Mouse (Mus musculus) left cerebral cortex, adult 18-20 months (tissue): ENCODE data around the gene Ophn1. TPM values are rescaled to one million over a fixed set of nuclear protein-coding genes. Genes with fewer than 3 reads are reported as not detected.

Source experiments
- DNase-seq, 2 experiments: peaks; one replicate each; pipeline ENCODE4 v3.0.0; 2021 to 2022; ENCODE audit warnings: low spot score in 2 of 2, mixed read lengths in 1 of 2
- long read RNA-seq, 2 experiments: library from polyadenylated mRNA; stranded (forward); transcript quantifications; one replicate each; pipeline ENCODE4 v2.0.0; 2021
- total RNA-seq, 2 experiments: library from RNA; stranded (reverse); gene quantifications; 2 replicates each; pipeline ENCODE4 v1.2.3; 2021

Gene Ophn1
- 10 to 100 TPM; 41.0 to 42.4 TPM for total RNA-seq
- long read RNA-seq, experiment 1, full-length matches to known transcripts = 14 of 27 reads
- long read RNA-seq, experiment 1, partial matches to known transcripts = 3 of 27 reads
- long read RNA-seq, experiment 1, other reads (novel, unspliced or antisense) = 10 of 27 reads
- long read RNA-seq, experiment 2, full-length matches to known transcripts = 9 of 22 reads
- long read RNA-seq, experiment 2, partial matches to known transcripts = 4 of 22 reads
- long read RNA-seq, experiment 2, other reads (novel, unspliced or antisense) = 9 of 22 reads

GRCm38 (mm10) chrX:98890406-98891116 lies at the start of gene Ophn1:
TSS of gene Ophn1 (minus strand) at chrX:98891025.
- DNase-seq = peak; percentile 58 to 74

GRCm38 (mm10) chrX:98937555-98938294 lies 46.9 kb upstream of the Ophn1 start:
- peak; percentile 89 to 92 for DNase-seq

GRCm38 (mm10) chrX:98936707-98937554 lies 46.1 kb upstream of the Ophn1 start:
- DNase-seq = peak; percentile 93 to 94

GRCm38 (mm10) chrX:98936101-98936500 lies 45.3 kb upstream of the Ophn1 start, which contains the start of gene Yipf6:
TSS of gene Yipf6 (plus strand) at chrX:98936316.
- no peak for DNase-seq

- DNase-seq = peak; percentile 15 to 18
Measured at GRCm38 (mm10) chrX:98919423-98919822, 28.6 kb upstream of the Ophn1 start.

- no peak for DNase-seq
Measured at GRCm38 (mm10) chrX:98908910-98909309, 18.1 kb upstream of the Ophn1 start.

- no peak for DNase-seq
Measured at GRCm38 (mm10) chrX:98904226-98904625, 13.4 kb upstream of the Ophn1 start.

GRCm38 (mm10) chrX:98898307-98898706 lies 7.5 kb upstream of the Ophn1 start:
- no peak for DNase-seq

GRCm38 (mm10) chrX:98890072-98890405 lies 786 bp downstream of the Ophn1 start:
- DNase-seq = no peak

- DNase-seq = no peak
Measured at GRCm38 (mm10) chrX:98881983-98882382, 8.8 kb downstream of the Ophn1 start.

GRCm38 (mm10) chrX:98881085-98881484 lies 9.7 kb downstream of the Ophn1 start:
- no peak for DNase-seq

GRCm38 (mm10) chrX:98880314-98880713 lies 10.5 kb downstream of the Ophn1 start:
- no peak for DNase-seq

- no peak for DNase-seq
Measured at GRCm38 (mm10) chrX:98875144-98875543, 15.7 kb downstream of the Ophn1 start.

- DNase-seq = no peak
Measured at GRCm38 (mm10) chrX:98874086-98874485, 16.7 kb downstream of the Ophn1 start.

GRCm38 (mm10) chrX:98872064-98872463 lies 18.8 kb downstream of the Ophn1 start:
- no peak for DNase-seq

- no peak for DNase-seq
Measured at GRCm38 (mm10) chrX:98870541-98870940, 20.3 kb downstream of the Ophn1 start.

GRCm38 (mm10) chrX:98869735-98870134 lies 21.1 kb downstream of the Ophn1 start:
- DNase-seq = no peak

- no peak for DNase-seq
Measured at GRCm38 (mm10) chrX:98869165-98869564, 21.7 kb downstream of the Ophn1 start.

GRCm38 (mm10) chrX:98860167-98860566 lies 30.7 kb downstream of the Ophn1 start:
- no peak for DNase-seq

- DNase-seq = no peak
Measured at GRCm38 (mm10) chrX:98856046-98856445, 34.8 kb downstream of the Ophn1 start.

- no peak for DNase-seq
Measured at GRCm38 (mm10) chrX:98850869-98851268, 40.0 kb downstream of the Ophn1 start.
